Mouse (Mus musculus) lung, postnatal 25 days (tissue): ENCODE results near the gene Dapk3.
A peak's percentile ranks its signal among the peaks of the same experiment; 100 is the strongest.
"Not testable (repeated sequence)": the region's sequence is repeated elsewhere in the genome, so short reads cannot be mapped to it uniquely, and the experiment has no call there.

Source experiments
- DNase-seq: peaks from one replicate; pipeline ENCODE4 v3.0.0; 2022; ENCODE audit warnings: low spot score

Dapk3 gene

DNA sequence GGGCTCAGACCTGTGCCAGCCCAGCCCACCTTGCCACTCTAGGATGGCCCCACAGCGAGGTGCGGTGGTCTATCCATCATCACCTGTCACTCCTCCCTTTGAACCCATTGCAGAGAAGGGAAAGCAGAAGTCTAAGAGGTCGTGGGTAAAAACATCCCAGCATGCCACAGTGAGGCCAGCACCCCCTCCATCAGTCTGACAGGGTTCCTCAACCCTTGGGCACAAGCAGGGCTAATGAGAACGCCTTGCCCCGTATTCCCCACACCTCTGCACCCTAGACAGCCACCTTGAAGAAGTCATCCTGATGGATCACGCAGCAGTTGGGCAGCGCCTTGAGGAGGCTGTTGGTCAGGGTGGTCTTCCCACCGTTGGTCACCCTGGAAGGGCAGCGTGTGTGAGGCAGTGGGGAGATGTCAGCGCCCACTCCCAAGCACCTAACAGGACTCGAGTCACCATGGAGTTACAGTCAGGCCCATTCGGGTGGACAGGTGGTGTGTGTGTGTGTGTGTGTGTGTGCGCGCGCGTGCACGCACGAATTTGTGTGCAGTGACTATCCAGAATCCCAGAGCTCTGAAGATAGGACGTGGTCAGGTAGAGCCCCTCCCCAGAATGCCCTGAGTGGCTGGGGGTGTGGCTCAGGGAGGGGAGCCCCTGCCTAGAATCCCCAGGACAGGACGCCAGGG lies 17.9 kb downstream of the Dapk3 start:
- no peak for DNase-seq

- no peak for DNase-seq
These were observed 19.3 kb downstream of the Dapk3 start, which contains the start of gene Nmrk2 for GRCm38 (mm10) chr10:81201807-81202758. Gene Nmrk2 (minus strand): TSS chr10:81202051.

DNA sequence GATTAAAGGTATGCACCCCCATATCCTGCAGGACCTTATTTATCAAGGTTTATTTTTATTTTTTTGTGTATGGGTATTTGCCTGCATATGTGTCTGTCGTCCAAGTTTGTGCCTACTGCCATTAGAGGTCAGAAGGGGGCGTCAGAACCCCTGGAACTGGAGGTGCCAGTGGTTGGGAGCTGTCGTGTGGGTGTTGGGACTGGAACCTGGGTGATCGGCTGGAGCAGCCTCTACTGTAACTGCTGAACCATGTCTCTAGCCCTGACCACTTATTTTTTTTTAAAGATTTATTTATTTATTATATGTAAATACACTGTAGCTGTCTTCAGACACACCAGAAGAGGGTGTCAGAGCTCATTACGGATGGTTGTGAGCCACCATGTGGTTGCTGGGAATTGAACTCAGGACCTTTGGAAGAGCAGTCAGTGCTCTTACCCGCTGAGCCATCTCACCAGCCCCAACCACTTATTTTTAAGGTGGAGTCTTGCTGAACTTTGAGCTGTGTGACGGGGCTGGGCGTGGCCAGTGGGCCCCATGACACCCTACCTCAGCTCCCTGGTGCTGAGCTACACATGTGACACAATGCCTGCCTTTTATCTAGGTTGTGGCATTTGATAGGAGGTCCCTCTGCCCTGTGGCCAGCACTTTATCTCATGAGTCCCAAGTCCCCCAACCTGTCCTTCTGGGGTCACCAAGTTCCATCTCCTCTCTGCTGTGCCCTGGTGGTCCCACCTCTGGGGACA lies 20.3 kb downstream of the Dapk3 start:
- no peak for DNase-seq

DNA sequence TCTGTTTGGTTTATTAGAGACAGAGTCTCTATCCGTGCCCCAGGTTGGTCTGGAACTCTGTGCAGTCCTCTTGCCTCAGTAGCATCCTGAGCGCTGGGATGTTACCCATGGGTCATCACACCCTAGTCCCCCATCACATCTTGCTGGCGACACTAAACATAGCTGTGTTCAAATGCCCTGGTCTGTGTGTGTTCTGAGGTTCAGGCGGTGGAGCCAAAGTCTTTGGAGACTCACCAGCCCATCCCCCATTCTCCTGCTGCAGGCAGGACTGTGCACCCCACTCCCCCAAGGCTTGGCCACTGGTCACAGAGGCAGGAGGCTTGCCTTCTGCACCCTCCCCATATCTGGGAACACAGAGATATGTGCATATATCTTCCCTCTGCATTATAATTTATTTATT lies 21.3 kb downstream of the Dapk3 start:
- no peak for DNase-seq

DNA sequence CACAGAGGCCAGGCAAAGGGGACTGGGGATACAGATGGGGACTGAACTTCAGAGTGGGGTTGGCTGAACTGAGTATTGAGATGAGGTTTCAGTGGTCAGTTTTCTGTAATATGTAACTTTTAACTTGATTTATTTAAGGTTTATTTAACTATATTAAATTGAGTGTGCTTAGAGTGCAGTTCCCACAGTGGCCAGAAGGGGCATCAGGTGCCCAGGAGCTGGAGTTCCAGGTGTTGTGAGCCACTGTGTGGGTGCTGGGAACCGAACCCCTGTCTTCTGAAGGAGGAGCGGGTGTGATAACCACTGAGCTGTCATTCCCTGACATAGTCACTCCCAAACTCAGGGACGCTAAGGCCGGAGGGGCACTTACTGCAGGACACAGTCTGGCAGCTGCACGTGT lies 27.3 kb downstream of the Dapk3 start:
- no peak for DNase-seq

DNA sequence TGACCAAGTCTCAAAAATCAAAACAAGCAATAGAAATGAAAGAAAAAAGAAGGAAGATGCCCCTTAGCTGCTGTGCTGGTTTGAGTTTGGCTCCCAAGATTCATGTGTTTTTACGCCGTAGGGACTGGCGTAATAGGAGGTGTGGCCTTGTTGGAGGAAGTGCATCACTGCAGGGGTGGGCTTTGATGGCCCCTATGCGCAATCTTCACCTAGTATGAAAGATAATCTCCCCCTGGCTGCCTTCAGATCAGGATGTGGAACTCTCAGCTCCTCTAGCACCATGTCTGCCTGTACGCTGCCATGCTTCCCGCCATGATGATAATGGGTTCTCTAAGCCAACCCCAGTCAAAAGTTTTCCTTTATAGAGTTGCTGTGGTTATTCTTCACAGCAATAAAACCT lies 33.5 kb downstream of the Dapk3 start:
- DNase-seq = no peak

DNA sequence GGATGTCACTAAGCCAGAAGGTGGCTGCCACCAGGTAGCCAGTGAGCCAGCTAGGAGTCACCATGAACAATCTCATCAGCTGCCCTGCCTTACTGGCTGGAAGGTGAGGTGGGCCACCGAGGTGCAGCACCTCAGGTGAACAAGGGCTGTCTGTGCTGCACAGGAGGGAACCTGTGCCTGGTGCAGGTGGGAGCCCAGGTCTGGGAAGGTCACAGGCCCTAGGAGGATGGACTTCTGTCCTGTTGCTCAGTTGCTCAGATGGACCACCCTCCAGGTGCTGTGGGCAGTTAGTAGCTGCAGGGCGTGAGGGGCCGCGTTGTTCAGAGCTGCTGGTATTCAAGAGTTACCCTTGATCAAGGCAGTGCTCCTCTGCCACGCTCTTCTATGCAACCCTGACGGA lies 34.0 kb downstream of the Dapk3 start:
- DNase-seq = no peak

DNA sequence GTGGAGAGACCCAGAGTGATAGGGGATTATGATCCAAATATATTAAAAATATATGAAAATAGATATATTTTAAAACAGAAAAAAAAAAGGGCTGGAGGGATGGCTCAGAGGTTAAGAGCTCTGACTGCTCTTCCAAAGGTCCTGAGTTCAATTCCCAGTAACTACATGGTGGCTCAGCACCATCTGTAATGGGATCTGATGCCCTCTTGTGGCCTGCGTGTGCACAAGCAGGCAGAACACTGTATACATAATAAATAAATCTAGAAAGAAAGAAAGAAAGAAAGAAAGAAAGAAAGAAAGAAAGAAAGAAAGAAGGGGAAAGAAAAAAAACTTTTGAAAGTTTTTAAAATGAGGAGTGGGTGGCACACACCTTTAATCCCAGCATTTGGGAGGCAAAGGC lies 34.5 kb downstream of the Dapk3 start:
- peak; percentile 30 for DNase-seq

DNA sequence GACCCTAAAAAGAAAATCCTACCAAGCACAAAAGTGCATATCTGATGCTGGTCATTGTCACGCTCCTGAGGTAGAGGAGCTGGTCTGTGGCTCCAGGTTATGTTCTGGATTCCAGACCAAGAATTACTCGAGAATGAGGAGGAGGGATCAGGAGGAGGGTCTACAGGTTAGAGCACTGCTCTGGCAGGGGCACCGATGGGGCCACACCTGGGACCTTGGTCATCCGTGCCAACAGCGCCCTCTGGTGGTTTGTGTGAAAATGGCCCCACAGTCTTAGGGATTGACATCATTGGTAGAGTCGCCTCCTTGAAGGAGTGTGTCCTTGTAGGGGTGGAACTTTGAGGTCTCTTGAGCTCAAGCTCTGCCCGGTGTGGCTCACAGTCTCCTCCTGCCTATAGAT lies 35.2 kb downstream of the Dapk3 start:
- DNase-seq = peak; percentile 73

GRCm38 (mm10) chr10:81221402-81222015 lies 38.7 kb downstream of the Dapk3 start:
- DNase-seq = no peak

GRCm38 (mm10) chr10:81223731-81224130 lies 40.9 kb downstream of the Dapk3 start:
- DNase-seq = not testable (repeated sequence)

DNA sequence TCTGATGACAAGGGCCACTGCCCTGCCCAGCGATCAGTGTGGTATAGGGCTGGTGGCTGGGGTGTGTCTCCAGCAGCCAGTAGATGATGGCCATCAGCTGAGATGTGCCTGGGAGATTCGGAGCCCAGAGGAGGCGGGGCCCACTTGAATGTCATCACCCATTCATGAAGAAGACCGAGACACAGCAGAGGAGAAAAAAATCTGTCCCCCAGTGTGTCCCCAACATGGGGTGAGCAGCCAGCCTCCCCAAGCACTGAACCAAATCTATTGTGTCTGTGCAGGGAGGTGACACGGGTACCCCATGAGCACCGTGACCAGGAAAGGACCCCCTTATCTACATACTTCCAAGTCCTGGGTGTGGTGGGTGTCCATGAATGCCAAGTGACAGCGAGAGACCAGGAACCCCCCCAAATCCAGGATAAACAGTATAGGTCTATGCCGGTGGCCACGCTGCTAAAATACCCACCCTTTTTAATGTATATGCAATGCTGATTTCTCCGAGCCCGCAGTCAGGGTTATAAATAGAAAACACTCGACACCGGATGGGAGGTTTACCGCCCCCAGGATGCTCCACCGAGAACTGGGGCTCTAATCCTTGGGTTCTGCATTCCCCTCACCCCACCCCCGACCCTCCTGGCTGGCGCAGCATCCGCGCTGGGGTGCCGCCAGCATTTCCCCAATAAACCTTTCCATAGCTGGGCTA lies 47.1 kb downstream of the Dapk3 start:
- DNase-seq = no peak

DNA sequence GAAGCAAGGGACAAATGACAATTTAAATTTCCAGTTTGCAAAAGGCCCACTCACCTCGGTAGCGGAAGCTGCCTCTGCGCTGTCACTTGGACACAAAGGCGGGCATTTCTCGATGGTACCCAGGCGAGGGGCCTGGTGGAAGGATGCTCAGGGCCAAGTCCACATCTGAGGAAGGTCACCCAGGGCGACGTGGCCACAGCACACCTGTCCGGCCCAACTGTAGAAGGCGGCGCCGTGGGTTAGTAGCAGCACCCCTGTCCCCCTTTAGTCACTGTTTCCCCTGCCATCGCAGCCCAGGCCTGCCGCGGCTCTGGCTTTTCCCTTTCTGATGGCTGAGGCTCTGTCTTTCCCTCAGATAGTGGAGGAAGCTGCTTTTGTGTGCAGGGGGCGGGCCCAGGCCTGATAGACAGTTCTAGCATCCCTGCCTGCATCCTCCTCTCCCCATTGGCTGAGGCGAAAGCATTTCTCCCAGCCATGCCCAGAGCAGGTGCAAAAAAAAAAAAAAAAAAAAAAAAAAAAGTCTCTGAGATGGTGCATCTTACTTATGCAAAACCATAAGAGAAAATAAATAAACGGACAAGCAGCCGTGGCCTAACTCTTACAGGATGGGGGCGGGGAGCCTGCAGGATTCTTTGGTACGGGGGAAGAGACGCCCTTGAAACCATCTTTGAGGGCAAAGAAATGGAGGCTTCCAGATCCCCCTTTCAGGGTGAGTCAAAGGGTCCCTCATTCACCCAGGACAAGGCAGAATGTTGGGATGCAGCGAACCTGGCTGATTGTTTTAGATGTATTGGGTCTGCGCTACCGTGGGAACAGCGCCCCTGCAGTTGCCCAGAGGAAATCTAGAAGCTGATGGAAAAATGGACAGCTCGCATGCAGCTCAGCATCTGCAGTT lies 47.9 kb downstream of the Dapk3 start, which contains the start of gene Atcay:
TSS of gene Atcay (minus strand) at position 396 of the 895 bp plus-strand sequence.
- no peak for DNase-seq

DNA sequence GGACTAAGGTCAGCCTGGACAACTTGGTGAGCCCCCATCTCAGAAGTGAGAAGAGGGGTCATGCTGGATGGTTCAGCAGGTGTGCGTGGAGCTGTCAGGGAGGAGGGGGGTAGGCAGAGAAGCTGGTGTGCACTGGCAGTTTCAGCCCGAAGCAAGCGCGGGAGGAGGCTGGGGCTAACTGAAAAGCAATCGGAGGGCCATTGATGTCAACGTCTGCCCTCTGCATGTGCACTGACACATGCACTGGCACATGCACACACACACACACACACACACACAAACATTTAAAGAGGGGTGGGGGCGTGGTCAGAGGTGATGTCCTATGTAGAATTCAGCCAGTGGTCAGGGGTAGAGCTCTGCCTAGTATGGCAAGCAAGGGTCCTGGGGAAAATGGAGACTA lies 48.6 kb downstream of the Dapk3 start:
- no peak for DNase-seq

GRCm38 (mm10) chr10:81232580-81233225 lies 49.9 kb downstream of the Dapk3 start, which contains the start of gene Zfr2:
Gene Zfr2 (plus strand): TSS chr10:81233155.
- DNase-seq = peak; percentile 93

DNA sequence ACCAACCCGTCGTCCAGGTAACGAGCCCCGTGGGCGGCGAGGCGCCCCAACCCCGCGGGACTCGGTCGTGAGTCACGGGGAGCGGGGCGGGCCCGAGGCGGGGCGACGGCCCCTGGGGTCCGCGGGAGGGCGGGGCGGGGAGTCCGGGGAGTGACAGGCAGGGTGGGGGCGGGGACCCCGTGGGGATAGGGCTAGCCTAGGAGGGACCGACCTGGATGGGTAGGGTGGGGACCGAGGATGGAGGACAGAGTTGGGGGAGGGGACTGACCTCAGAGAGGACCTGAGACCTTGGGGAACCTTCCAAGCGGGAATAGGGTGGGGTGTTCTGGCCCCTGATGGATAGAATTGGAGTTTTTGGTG lies 50.4 kb downstream of the Dapk3 start:
- DNase-seq = no peak

DNA sequence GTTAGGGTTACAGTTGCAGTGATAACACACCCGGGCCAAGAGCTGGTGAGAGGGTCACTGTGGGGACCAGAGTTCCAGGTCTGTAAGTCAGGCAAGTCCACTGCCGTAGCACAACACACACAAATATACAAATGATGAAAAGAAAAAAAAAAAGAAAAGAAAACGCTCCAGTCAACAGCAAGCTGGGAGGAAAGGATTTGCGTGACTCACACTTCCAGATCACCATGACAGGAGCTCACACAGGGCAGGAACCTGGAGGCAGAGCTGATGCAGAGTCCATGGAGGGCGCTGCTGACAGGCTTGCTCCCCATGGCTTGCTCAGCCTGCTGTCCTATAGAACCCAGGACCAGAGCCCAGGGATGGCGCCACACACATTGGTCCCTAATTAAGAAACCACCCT lies 51.4 kb downstream of the Dapk3 start:
- DNase-seq = no peak

GRCm38 (mm10) chr10:81236471-81237268 lies 53.9 kb downstream of the Dapk3 start:
- DNase-seq = no peak

DNA sequence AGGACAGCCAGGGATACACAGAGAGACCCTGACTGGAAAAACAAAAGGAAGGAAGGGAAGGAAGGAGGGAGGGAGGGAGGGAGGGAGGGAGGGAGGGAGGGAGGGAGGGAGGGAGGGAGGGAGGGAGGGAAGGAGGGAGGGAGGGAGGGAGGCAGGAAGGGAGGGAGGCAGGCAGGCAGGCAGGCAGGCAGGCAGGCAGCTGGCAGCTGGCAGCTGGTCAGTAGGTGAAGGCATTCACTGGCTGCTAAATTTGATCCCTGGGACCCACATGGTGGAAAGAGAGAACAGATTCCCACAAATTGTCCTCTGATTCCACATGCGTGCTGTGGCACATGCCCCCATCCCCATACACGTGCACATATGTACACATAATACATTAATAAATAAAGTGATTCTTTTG lies 55.8 kb downstream of the Dapk3 start:
- DNase-seq = no peak
